In the genomic region with DNA sequence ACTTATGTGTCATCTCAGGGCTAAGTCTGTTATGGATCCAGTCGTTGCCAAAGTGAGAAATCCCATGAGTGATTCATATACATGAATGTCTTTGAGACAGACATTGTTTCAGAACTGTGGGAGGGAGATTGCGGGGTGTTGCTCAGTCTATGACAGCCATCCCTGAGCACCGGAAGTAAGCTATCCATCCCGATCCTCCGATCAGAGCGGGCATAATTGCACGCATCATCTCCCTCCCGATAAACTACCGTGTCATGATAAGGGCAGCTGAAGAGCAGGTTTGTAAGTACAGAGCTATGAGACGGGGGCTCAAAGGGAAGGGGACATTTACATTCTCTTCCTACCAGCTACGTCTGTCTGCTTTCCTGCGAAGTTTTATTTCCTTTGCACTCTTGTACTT, we compare ENCODE assay signal across 11 mouse cellular contexts.
DNase-seq lines count a peak whose midpoint lies in the region; ATAC-seq and TF ChIP-seq lines count a peak whose summit lies in the region.
"Had no signal": no experiment of that assay in that cellular context is flagged by ENCODE, and none has a peak within 500 bp of the region (broad histone marks: within the 10 kb centered on the region; RNA-seq: fewer than 3 reads in every experiment).

No protein-coding gene starts in this region.

- H3K4me2 ChIP-seq in neural tube, embryonic 14.5 days (ENCODE audit: low read depth, low read length) = peak overlapping the region; percentile 37
- H3K4me2 ChIP-seq: embryonic facial prominence, embryonic 13.5 days; heart, embryonic 11.5 days; stomach, embryonic 15.5 days had no signal

- 62% methylated on average over 12 of the region's 12 CpGs for WGBS in neural tube, embryonic 14.5 days

- no peaks in the 10 kb centered on the region for H3K36me3 ChIP-seq in neural tube, embryonic 14.5 days (ENCODE audit: control insufficient read depth, insufficient read depth, low read length)
- H3K36me3 ChIP-seq: embryonic facial prominence, embryonic 13.5 days; stomach, embryonic 15.5 days had no signal

- no peaks in the 10 kb centered on the region for H3K4me1 ChIP-seq in neural tube, embryonic 14.5 days (ENCODE audit: control insufficient read depth, insufficient read depth, low read length)
- H3K4me1 ChIP-seq: embryonic facial prominence, embryonic 13.5 days; stomach, embryonic 15.5 days had no signal

- no peak overlapping the region for H3K27ac ChIP-seq in gastrocnemius, adult 2 months
- no peak overlapping the region for H3K27ac ChIP-seq in neural tube, embryonic 14.5 days (ENCODE audit: low read depth, low read length)
- H3K27ac ChIP-seq: embryonic facial prominence, embryonic 13.5 days; stomach, embryonic 15.5 days had no signal

- TF ChIP-seq CTCF in gastrocnemius, adult 2 months (IDR thresholded peaks at IDR 0.05) = no peak

- no peak overlapping the region for H3K9ac ChIP-seq in neural tube, embryonic 14.5 days (replicated peaks; ENCODE audit: low read depth, low read length)
- H3K9ac ChIP-seq: embryonic facial prominence, embryonic 13.5 days; stomach, embryonic 15.5 days had no signal

- intact Hi-C loops in gastrocnemius, adult 2 months (cut with DNase I) = no loop called here
- intact Hi-C loops in gastrocnemius, postnatal 14 days (cut with DNase I; ENCODE audit: low total_unique reads) = no loop called here
- intact Hi-C loops in left cerebral cortex, postnatal 25 days (cut with DNase I) = no loop called here
- intact Hi-C loops in left cerebral cortex, postnatal 10 days (cut with DNase I) = no loop called here

- peak; percentile 86 for ATAC-seq in neural tube, embryonic 14.5 days (ENCODE audit: low read depth)

- H3K27me3 ChIP-seq in neural tube, embryonic 14.5 days (ENCODE audit: control insufficient read depth, insufficient read depth, low read length) = no peaks in the 10 kb centered on the region
- H3K27me3 ChIP-seq: embryonic facial prominence, embryonic 13.5 days; stomach, embryonic 15.5 days had no signal

- H3K4me3 ChIP-seq in gastrocnemius, adult 2 months = peak overlapping the region; percentile 53
- H3K4me3 ChIP-seq in neural tube, embryonic 14.5 days (ENCODE audit: low read depth, low read length) = peak overlapping the region; percentile 19
- H3K4me3 ChIP-seq: embryonic facial prominence, embryonic 13.5 days; stomach, embryonic 15.5 days had no signal

- H3K9me3 ChIP-seq in neural tube, embryonic 14.5 days (ENCODE audit: control insufficient read depth, low read length) = no peaks in the 10 kb centered on the region
- H3K9me3 ChIP-seq: embryonic facial prominence, embryonic 13.5 days; stomach, embryonic 15.5 days had no signal

- no peak for DNase-seq in gastrocnemius, adult 2 months
- DNase-seq in gastrocnemius, postnatal 14 days = no peak
- DNase-seq in left cerebral cortex, postnatal 25 days (ENCODE audit: low spot score in 2 of 2) = peak; percentile 9 to 43
- DNase-seq in left cerebral cortex, postnatal 10 days (ENCODE audit: extremely low spot score in 1 of 2, low spot score in 2 of 2) = no peak
- DNase-seq in right cerebral cortex, postnatal 25 days = peak; percentile 20
- no peak for DNase-seq in right cerebral cortex, postnatal 36 days (ENCODE audit: low spot score in 2 of 2)
- no peak for DNase-seq in spleen, postnatal 10 days (ENCODE audit: low spot score in 2 of 2)

Comparison
In these comparisons a context has a peak if more than half of its experiments do, and no peak if none do; other contexts are left out.
1. DNase-seq: peak in left cerebral cortex, postnatal 25 days (2 of 2) and right cerebral cortex, postnatal 25 days (single experiment); none in gastrocnemius, adult 2 months (single experiment), gastrocnemius, postnatal 14 days (single experiment), left cerebral cortex, postnatal 10 days (0 of 2), right cerebral cortex, postnatal 36 days (0 of 2) and spleen, postnatal 10 days (0 of 2).